Mouse (Mus musculus) heart, postnatal 25 days (tissue): ENCODE data around the gene Slc10a7. TPM values are rescaled to one million over a fixed set of nuclear protein-coding genes. Genes with fewer than 3 reads are reported as not detected.

Experiments
- DNase-seq: peaks from one replicate; pipeline ENCODE4 v3.0.0; 2022; ENCODE audit warnings: low spot score
- intact Hi-C: fragments of 180-260 bp; cut with DNase I; formaldehyde crosslinking; loops from one replicate; pipeline ENCODE4 v1.15.1; 2025
- total RNA-seq, 2 experiments: library from RNA; stranded (reverse); gene quantifications; 2 replicates each; pipeline ENCODE4 v1.2.3; 2021

Gene Slc10a7
- total RNA-seq, 2 experiments from 2014 or later, result 4.4 to 5.7 TPM

GRCm38 (mm10) chr8:78759139-78759538, 250.0 kb downstream of the Slc10a7 start:
- no peak for DNase-seq
- intact Hi-C loops, result no loop called here

- intact Hi-C loops, result no loop called here
- no peak for DNase-seq
Observed at GRCm38 (mm10) chr8:78764976-78765375, 255.8 kb downstream of the Slc10a7 start.

GRCm38 (mm10) chr8:78765556-78765955, 256.4 kb downstream of the Slc10a7 start:
- intact Hi-C loops, result no loop called here
- no peak for DNase-seq

GRCm38 (mm10) chr8:78770584-78770983, 261.4 kb downstream of the Slc10a7 start:
- intact Hi-C loops, result no loop called here
- no peak for DNase-seq

GRCm38 (mm10) chr8:78771256-78771655, 262.1 kb downstream of the Slc10a7 start:
- DNase-seq, result no peak
- intact Hi-C loops, result no loop called here

GRCm38 (mm10) chr8:78776816-78777215, 267.7 kb downstream of the Slc10a7 start:
- DNase-seq, result no peak
- intact Hi-C loops, result no loop called here

Other genes with a start within 250 kb of the Slc10a7 start
- not detected for gene Pou4f2, start 72.7 kb upstream of the Slc10a7 start, total RNA-seq
- 10 to 100 TPM; 18.2 to 20.1 TPM for gene Rbmxl1, start 448 bp upstream of the Slc10a7 start, total RNA-seq